Mouse (Mus musculus) ES-E14 (cell line): Measurements from ENCODE around the gene Asrgl1.

ENCODE experiments used
- CHD2 ChIP-seq: IDR thresholded peaks from 2 replicates; pipeline ENCODE4 v1.6.1; 2014; ENCODE audit warnings: mild to moderate bottlenecking, low read depth, low read length, inconsistent platforms
- HCFC1 ChIP-seq: IDR thresholded peaks from 2 replicates; pipeline ENCODE4 v1.6.1; 2012; ENCODE audit warnings: low read length, inconsistent platforms, borderline replicate concordance; ENCODE audit not compliant: insufficient read depth
- MAFK ChIP-seq: IDR thresholded peaks from 2 replicates; pipeline ENCODE4 v1.6.1; 2014; ENCODE audit warnings: mild to moderate bottlenecking, low read depth, low read length, inconsistent platforms; ENCODE audit not compliant: insufficient read depth
- ZC3H11A ChIP-seq: IDR thresholded peaks from 2 replicates; pipeline ENCODE4 v1.6.1; 2012; ENCODE audit warnings: low read depth, mild to moderate bottlenecking, inconsistent platforms, low read length, borderline replicate concordance
- ZNF384 ChIP-seq: IDR thresholded peaks from 2 replicates; pipeline ENCODE4 v1.6.1; 2012; ENCODE audit warnings: low read depth, low read length, inconsistent platforms

- TF ChIP-seq MAFK (no peak), CHD2 (no peak), HCFC1 (no peak), ZNF384 (no peak), ZC3H11A (no peak)
Observed at GRCm38 (mm10) chr19:9069687-9070307, 65.6 kb downstream of the Asrgl1 start.
